Mouse (Mus musculus) hindlimb bud, embryonic 11.5 days (tissue): ENCODE results near the gene Tmem218.

Source experiments
- DNase-seq: peaks from one replicate; pipeline ENCODE4 v3.0.0-alpha.2; 2012; ENCODE audit warnings: low read depth, low spot score; ENCODE audit errors: extremely low spot score

Tmem218 gene

DNA sequence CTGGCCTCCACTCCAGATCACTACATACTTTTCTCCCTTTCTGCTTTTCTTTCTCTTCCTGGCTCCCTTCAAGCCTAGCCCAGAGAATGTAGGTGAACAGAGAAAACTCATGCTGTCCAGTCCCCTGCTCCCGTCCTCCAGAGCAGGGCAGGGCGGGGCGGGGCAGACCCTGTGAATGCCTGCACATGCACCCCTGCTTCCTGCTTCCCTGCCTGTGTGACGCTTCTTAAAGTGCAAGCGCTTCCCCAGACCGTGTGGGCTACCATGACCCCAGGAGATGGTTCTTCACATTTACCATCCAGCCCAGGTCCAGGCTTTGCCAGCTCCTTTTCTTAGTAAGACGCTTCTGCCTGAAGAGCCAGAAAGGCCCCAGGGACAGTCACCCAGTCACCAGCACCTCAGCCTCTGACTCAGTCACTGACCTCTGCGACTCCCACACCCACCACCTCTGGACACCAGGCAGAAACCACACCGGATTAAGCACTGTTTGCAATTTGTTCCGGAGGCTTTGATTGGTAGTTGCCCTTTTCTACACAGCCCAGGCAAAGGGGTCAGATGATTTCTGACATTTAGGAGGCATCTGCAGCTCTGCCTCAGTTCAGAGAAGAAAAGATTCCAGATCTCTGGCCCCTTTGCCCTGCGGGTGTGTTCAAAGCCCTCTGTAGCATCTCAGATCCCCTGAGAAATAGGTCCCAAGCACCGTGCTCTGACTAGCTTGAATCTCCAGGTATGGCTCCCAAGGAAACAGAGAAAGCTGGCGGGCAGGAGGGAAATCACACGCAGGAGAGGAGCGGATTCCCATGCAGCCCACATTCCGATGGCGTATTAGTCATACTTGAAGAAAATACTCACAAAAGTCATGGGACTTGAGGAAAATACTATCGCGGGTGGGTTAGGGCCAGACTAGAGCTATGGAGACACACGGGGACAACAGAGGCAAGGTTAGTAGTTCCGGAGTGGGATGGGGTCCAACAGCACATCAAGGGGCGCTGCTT lies 24.5 kb downstream of the Tmem218 start:
- no peak for DNase-seq

DNA sequence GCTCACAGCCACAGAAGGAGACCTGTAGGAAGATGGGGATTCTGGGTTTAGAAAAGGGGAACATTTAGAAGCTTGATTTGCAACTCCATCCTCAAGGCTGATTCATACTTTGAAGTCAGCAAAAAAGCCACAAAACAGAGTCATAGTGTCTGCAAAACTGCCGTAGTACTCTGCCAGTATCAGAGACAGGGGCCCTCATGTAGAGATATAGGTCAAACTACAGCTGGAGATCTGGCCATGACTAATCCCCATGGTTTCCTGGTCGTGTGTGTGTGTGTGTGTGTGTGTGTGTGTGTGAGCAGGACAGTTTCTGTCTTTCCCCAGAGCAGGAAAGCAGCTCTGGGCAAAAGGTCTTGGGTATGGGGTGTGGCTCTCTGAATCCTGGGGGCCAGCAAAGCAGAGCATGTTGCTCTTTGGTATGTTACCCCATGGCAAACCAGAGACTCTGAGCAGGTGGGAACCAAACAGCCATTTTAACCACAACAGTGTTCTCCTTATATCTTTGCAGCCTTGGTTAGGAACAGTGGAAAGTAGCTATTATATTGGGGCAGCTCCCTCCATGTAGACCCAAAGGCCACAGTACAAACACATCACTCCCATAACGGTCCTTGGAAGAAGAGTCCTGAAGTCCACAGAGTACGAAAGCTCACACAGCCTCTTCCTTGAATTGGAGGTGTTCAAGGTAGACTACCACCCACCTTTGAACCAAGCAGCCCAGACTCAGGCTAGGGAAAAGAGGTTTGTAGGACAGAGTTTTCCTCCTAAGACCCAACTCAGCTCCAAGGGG lies 28.1 kb downstream of the Tmem218 start:
- no peak for DNase-seq

DNA sequence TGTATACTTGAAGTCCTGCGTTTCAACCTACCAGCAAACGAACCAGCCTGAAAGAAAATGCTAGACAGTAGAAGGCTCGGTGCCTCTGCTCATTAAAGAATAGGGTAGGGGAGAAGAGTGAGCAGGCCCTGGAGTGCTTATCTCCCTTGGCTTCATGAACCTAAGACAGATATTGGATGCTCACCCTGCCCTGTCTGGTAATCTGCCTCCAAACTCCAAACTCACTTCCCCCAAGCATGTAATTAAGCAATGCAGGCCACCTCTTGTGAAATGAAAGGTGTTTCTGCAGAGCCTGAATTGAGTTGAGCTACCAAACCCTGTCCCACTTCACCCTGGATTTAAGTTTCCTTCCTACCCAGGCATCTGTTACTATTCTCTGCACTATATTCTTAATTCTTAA lies 34.7 kb downstream of the Tmem218 start:
- DNase-seq = no peak

DNA sequence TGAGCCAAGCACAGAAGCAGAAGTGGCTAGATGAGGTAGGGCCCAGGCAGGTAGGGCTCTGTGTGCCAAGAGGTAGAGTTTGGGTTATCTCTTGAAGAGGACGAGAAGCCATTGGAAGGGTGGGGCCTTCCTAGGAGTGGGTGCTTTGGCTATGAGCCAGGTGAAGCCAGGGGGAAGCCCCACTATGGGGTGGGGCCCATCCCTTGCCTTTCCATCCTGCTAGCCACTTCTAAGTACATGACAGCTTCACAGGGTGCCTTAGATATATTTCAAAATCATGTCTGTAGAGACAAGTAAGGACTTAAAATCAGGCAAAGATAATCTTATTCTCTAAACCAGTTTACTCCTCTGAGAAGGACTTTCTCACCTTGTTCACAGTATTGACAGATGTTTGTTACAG lies 36.6 kb downstream of the Tmem218 start:
- no peak for DNase-seq

DNA sequence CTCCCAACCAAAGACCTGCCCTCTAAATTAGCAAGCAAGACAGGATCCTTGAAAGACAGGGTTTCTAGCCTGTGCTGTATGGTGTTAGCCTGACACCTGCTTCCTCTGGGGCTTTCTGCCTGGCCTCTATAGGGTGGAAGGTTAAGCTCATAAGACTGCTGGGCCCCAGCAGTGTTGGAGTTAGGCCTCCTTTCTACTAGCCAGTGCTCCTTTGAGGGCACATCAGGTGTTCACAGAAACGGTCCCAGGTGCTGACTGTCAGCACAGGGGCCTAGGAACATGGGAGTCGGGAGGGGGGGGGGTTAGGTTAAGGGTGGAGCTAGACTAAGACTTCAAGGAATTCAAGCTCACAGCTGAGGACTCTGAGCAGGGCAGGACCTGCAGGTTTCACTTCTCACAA lies 37.4 kb downstream of the Tmem218 start:
- no peak for DNase-seq

DNA sequence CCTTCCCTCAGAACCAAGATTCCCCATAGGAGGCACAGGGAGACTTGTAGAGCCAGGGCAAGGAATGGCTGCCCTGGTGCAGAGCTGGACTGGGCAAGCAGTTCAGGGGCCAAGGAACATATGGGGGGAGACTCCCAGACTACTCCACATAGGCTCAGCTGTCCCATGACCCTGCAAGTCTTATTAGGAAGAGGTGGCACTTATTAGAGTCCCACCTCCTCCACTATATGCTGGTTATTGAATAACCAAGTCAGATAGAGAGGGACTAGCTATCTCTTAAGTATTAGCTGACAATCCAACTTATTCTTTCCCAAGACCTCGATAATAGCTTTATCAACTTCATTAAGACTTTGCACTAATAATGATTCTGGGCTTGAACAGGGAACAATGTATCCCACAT lies 37.8 kb downstream of the Tmem218 start:
- DNase-seq = no peak

DNA sequence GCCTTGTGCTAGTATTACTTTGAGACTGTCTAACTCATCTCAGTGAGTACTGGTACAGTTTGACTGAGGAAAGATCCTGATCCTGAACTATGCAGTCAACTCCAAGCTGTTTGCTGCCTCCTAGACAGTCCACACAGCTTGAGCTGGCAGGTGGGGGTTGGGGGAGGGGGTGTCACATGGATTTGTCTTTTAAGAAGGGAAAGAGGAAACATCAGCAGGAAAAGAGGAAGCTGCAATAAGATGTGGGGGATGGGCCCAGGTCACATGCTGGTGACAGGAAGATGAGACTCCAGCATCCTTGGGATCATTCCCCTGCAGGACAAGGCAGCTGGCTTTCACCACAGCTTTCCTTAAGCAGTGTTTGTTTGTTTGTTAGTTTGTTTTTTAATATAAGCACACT lies 39.4 kb downstream of the Tmem218 start:
- no peak for DNase-seq

DNA sequence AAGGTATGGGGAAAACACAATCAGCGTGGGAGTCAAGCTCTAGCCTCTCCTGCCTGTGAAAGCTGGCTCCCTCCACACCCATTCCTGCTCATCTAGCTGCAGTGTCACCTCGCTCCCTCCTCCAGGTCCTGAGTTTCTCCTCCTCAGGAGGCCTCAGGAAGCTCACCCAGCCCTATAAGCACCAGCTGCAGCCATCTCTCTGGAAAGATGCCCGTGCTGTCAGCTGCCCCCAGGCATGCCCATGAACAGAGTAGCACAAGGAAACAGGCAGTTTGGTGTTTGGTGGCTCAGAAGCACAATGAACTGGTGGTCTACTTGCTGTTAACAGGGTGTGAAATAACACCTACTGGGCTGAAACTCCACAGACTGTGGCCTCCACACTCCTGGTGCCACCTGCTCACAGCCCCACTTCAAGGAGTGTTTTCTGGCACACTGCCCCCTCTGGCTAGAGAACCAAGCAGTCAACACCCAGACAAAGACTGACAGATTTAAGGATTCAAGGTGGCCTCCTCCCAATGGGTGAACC lies 40.4 kb downstream of the Tmem218 start:
- DNase-seq = no peak

DNA sequence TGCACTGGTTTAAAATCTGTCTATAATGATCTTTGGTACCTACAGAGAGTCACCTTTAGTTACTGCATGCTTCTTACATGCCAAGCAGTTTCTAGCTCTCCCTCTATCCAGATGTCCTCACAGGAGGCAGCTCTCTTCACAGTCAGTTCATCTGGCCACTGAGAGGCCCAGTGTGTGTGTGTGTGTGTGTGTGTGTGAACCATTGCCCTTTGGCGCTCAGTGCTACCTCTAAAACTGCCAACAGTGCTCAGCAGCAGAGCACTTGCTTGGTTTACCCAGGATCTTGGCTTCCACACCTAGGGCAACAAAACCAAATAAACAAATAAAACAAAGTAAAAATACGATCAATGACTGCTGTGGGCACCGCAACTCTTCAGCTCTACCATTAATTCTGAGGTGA lies 42.0 kb downstream of the Tmem218 start:
- DNase-seq = no peak

DNA sequence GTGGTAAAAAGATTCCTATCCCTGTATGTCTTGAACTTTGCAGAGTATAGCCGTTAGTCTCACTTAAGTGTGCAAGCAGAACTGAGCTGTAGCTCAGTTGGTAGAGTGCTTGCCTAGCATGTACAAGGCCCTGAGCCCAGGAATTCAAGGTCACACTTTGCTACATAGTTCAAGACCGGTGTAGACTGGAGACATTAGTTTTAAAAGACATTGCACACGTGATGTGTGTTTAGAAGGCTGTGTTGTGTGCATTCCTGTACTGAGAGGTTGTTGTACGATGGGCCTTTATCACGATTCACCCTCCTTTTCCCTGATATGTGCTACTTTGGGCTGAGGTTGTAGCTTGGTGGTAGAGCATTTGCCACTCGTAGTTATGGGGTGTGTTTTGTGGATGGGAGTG lies 42.6 kb downstream of the Tmem218 start:
- DNase-seq = no peak

DNA sequence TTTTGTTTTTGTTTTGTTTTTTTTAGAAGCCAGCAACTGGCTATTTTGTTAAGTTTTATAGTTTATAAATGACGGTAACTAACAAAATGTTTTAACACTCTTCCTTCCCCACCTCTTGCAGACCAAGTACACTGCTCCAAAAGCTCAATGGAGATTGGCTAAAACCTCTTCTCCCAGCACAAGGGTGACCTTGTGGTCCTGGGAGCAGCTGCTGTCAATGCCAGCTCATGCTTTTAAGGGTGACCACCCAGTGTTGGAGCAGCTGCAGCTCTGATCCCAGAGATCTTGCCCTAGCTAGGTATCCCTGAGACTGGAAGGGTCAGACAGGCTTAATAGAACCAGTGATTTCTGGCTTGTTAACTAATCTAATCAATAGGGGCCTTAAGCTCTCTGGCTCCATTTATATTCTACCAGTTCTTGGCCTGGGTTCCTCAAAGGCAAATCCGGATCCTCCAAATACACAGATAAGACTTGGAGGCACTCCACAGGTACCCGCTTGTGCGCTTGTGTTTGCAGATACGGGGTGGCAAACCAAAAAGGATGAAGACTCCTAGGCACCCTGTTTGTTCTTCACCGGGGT lies 46.6 kb downstream of the Tmem218 start:
- peak; percentile 8 for DNase-seq

DNA sequence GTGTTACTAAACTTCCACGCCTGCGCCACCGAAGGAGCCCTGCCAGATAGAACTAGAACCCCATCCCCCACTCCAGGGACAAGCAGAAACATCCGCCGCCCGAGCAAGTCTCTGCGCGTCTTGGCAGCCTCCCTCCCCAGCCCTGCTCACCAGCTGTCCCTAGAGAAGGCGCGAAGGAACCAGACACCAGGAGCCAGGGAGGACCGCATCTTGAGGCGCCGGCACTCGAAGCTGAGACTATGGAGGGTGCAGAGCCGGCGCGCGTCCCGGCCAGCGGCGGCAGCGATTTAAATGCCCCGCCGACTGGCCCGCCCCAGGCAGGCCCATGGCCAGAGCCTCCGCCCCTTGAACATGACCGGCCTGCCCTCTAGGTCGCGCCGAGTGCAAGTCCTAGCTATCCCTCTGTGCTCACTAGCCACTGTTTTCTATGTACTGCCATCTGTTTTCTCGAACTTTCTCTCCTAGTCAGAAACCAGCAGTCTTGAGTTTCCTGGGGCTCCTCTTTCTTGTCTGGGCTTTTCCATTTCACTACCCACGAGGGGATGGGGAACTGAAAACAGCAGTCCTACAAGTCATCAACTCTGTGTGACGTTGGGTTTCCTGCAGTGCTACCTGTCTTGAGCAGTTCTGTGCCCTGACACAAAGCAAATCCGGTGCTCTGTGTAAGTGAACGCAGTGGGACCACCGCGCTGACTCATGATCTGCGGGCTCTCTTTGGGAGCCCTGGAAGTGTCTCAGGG lies 47.3 kb downstream of the Tmem218 start, which contains the start of gene Slc37a2:
Slc37a2 (minus strand) TSS at position 590 of the 740 bp plus-strand sequence.
- DNase-seq = peak; percentile 14

DNA sequence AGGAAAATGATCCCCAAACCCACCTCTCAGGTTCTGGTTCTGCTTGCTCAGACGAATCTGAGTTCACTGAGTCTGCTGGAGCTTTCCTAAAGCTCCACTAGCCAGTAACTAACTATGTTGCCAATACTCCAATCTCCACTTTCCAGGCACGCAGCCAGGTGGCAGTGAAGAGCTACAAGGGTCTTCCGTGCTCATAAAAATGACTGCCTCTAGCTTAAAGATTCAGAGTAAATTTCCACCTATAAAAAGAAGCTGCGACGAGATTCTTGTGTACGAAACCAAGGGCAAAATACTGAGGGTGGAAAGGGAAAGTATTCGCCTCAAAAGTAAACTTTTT lies 47.8 kb downstream of the Tmem218 start:
- peak; percentile 28 for DNase-seq

DNA sequence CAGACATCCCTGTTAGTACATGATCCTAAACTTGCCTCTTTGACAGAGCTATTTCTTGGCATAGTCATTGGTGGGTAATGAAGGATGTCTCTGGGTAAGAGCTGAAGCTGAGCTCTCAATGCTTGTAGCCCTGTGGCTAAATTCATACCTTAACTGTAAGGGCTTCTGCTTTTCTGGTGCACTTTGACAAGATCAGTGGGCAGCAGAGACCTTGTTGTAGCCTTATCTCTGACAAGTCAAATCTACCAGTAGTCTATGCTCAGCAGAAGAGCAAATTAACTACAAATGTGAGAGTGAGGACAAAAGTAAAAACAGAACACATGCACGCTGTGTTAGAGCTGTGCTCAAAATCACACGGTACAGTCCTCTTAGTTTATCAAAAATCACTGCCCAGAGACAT lies 58.6 kb downstream of the Tmem218 start:
- no peak for DNase-seq
